Mouse (Mus musculus) brain, embryonic 14.5 days (tissue): ENCODE measurements around the gene Mvk. TPM values are rescaled to one million over a fixed set of nuclear protein-coding genes. Genes with fewer than 3 reads are reported as not detected.

Experiments
- DNase-seq: peaks from one replicate; pipeline ENCODE4 v3.0.0-alpha.2; 2011; ENCODE audit warnings: low read depth
- CTCF ChIP-seq: fragments of 200-500 bp; IDR thresholded peaks from 2 replicates; pipeline ENCODE4 v1.5.1; 2012; ENCODE audit warnings: inconsistent platforms, mild to moderate bottlenecking, moderate library complexity, borderline replicate concordance; ENCODE audit not compliant: insufficient read depth, insufficient read length; ENCODE audit errors: extremely low read depth
- POLR2A ChIP-seq: fragments of 200-500 bp; IDR thresholded peaks from 2 replicates; pipeline ENCODE4 v1.6.1; 2012; ENCODE audit warnings: mild to moderate bottlenecking, inconsistent platforms, borderline replicate concordance; ENCODE audit not compliant: poor library complexity, insufficient read depth, insufficient read length, severe bottlenecking; ENCODE audit errors: extremely low read depth
- polyA plus RNA-seq: library from polyadenylated mRNA; depleted of rRNA; stranded (reverse); fragments of >200 nt; gene quantifications from 2 replicates; pipeline ENCODE4 v1.2.3, GENCODE M21; 2012; rRNA removed

The Mvk gene
- 63.8 and 67.6 TPM in 2 replicates for polyA plus RNA-seq

- peak; percentile 100 for DNase-seq
- TF ChIP-seq POLR2A (peak; percentile 45; the same call in 1 of the 2 replicates), CTCF (no peak)
These were observed at the start of gene Mvk, which contains the start of gene Mmab for GRCm38 (mm10) chr5:114443566-114444367. TSS of gene Mvk (plus strand) at chr5:114444269. TSS of gene Mmab (minus strand) at chr5:114444060.

- no peak for DNase-seq
- no peak for TF ChIP-seq POLR2A
- no peak for TF ChIP-seq CTCF
These were observed 37.5 kb upstream of the Mvk start for GRCm38 (mm10) chr5:114406592-114406991.

GRCm38 (mm10) chr5:114407269-114407668 is 36.8 kb upstream of the Mvk start:
- DNase-seq: peak; percentile 35
- no peak for TF ChIP-seq POLR2A
- no peak for TF ChIP-seq CTCF

- no peak for DNase-seq
- no peak for TF ChIP-seq POLR2A
- no peak for TF ChIP-seq CTCF
These were observed 36.3 kb upstream of the Mvk start for GRCm38 (mm10) chr5:114407810-114408209.

GRCm38 (mm10) chr5:114408846-114409245 is 35.2 kb upstream of the Mvk start:
- TF ChIP-seq CTCF (no peak), POLR2A (no peak)
- DNase-seq: no peak

- TF ChIP-seq POLR2A: no peak
- no peak for DNase-seq
These were observed 33.6 kb upstream of the Mvk start for GRCm38 (mm10) chr5:114410429-114410828.

- peak; percentile 22 for DNase-seq
- TF ChIP-seq CTCF (no peak), POLR2A (no peak)
These were observed 31.6 kb upstream of the Mvk start for GRCm38 (mm10) chr5:114412361-114412998.

- DNase-seq: no peak
- no peak for TF ChIP-seq POLR2A
- no peak for TF ChIP-seq CTCF
These were observed 30.9 kb upstream of the Mvk start for GRCm38 (mm10) chr5:114413067-114413735.

GRCm38 (mm10) chr5:114415606-114416005 is 28.5 kb upstream of the Mvk start:
- TF ChIP-seq POLR2A: no peak
- TF ChIP-seq CTCF: no peak

GRCm38 (mm10) chr5:114416855-114417254 is 27.2 kb upstream of the Mvk start:
- TF ChIP-seq POLR2A (no peak), CTCF (no peak)
- no peak for DNase-seq

More at GRCm38 (mm10) chr5:114415606-114416005, 28.5 kb upstream of the Mvk start:
- no peak for DNase-seq

GRCm38 (mm10) chr5:114418541-114418940 is 25.5 kb upstream of the Mvk start:
- DNase-seq: peak; percentile 29
- TF ChIP-seq POLR2A: no peak
- TF ChIP-seq CTCF: peak; percentile 61; the same call in 1 of the 2 replicates
